In the genomic region with DNA sequence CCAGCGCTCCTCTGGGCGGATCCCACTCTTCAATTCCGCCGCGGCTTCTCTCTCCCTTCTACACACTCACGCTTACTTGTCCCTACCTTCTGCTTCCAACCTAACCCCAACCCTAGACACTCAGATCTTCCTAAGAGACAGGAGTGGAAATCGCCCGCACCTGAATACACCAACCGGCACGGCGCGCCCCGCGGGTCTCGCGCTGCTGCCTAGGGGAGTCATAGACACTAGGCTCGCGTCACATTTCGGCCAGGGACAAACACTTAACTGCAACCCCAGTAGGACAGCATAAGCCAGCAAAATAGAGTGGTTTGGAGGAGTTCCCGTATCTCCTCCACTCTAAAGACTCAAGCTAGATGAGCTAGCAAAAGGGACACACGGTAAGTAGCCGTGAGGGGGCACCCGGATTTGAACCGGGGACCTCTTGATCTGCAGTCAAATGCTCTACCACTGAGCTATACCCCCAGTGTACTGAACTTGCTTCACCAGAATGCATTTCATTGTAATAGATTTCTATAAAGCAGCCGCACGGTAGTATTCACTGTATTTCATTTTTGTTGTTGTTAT, we compare ENCODE assay signal across 8 mouse cellular contexts. TPM values are rescaled to one million over a fixed set of nuclear protein-coding genes. Genes with fewer than 3 reads are reported as not detected.
DNase-seq lines count a peak whose midpoint lies in the region; ATAC-seq lines count a peak whose summit lies in the region.

No protein-coding gene starts in this region.

- peaks cover 24% of the 10 kb centered on the region for H3K27me3 ChIP-seq in hindbrain, embryonic 15.5 days

- WGBS in hindbrain, embryonic 15.5 days, result 0% methylated on average over 26 of the region's 26 CpGs

- H3K9ac ChIP-seq in hindbrain, embryonic 15.5 days, result peak overlapping the region; percentile 87

- peak; percentile 87 for ATAC-seq in hindbrain, embryonic 15.5 days (ENCODE audit: low FRiP score, low read depth)

- peak; percentile 90 for DNase-seq in ZHBTc4 (ENCODE audit: low read depth, low spot score)
- peak; percentile 89 to 94 for DNase-seq in cerebellum, postnatal 36 days
- DNase-seq in frontal cortex, postnatal 36 days (ENCODE audit: low spot score in 2 of 2), result peak; percentile 88 to 92
- DNase-seq in left cerebral cortex, adult 11 months (ENCODE audit: low spot score), result peak; percentile 84
- DNase-seq in lung, postnatal 36 days, result peak; percentile 95
- DNase-seq in retina, embryonic 14.5 days (ENCODE audit: low spot score), result peak; percentile 97
- DNase-seq in thymus, postnatal 36 days, result peak; percentile 90 to 92

- no peaks in the 10 kb centered on the region for H3K36me3 ChIP-seq in hindbrain, embryonic 15.5 days

- H3K4me2 ChIP-seq in hindbrain, embryonic 15.5 days, result peak overlapping the region; percentile 87

- H3K9me3 ChIP-seq in hindbrain, embryonic 15.5 days, result no peaks in the 10 kb centered on the region

- peak overlapping the region; percentile 77 for H3K4me3 ChIP-seq in hindbrain, embryonic 15.5 days

- peaks cover 30% of the 10 kb centered on the region for H3K4me1 ChIP-seq in hindbrain, embryonic 15.5 days (replicated peaks)

- peak overlapping the region; percentile 93 for H3K27ac ChIP-seq in hindbrain, embryonic 15.5 days (replicated peaks)

RNA-seq across cellular contexts. Expression of a gene that starts 2.4 kb away (rescaled TPM):
- 1.4 and 1.5 TPM in 2 replicates for polyA plus RNA-seq in hindbrain, embryonic 15.5 days (2015; fragmentation: Nextera tagmentation; extraction: Ambion mirVana)

RNA-seq across cellular contexts. Expression of a gene that starts 7.4 kb away (rescaled TPM):
- polyA plus RNA-seq in hindbrain, embryonic 15.5 days (2015; fragmentation: Nextera tagmentation; extraction: Ambion mirVana), result 12.9 and 13.7 TPM in 2 replicates

RNA-seq across cellular contexts. Expression of a gene that starts 34.2 kb away (rescaled TPM):
- 62.2 and 70.1 TPM in 2 replicates for polyA plus RNA-seq in hindbrain, embryonic 15.5 days (2015; fragmentation: Nextera tagmentation; extraction: Ambion mirVana)

RNA-seq across cellular contexts. Expression of a gene that starts 37.9 kb away (rescaled TPM):
- polyA plus RNA-seq in hindbrain, embryonic 15.5 days (2015; fragmentation: Nextera tagmentation; extraction: Ambion mirVana), result 632 and 657 TPM in 2 replicates

Comparison
In these comparisons a context has a peak if more than half of its experiments do, and no peak if none do; other contexts are left out.
1. Peak in every context shown above with its lines: DNase-seq, ATAC-seq, H3K4me3 ChIP-seq and H3K27ac ChIP-seq.